ENCODE assay signal across 9 mouse cellular contexts in genomic region chr4:136834439-136834814, GRCm38 (mm10). TPM values are rescaled to one million over a fixed set of nuclear protein-coding genes. Genes with fewer than 3 reads are reported as not detected.
DNase-seq lines count a peak whose midpoint lies in the region; ATAC-seq and TF ChIP-seq lines count a peak whose summit lies in the region.
"Had no signal": no experiment of that assay in that cellular context is flagged by ENCODE, and none has a peak within 500 bp of the region (broad histone marks: within the 10 kb centered on the region; RNA-seq: fewer than 3 reads in every experiment).

No protein-coding gene starts in this region.

- peaks cover 64% of the 10 kb centered on the region for H3K4me1 ChIP-seq in heart, embryonic 10.5 days
- peaks cover 73% of the 10 kb centered on the region for H3K4me1 ChIP-seq in E14TG2a.4 (replicated peaks; ENCODE audit: low read depth, low read length)
- peaks cover 84% of the 10 kb centered on the region for H3K4me1 ChIP-seq in forebrain, embryonic 13.5 days
- peaks cover 13% of the 10 kb centered on the region for H3K4me1 ChIP-seq in liver, embryonic 15.5 days (replicated peaks)

- H3K9me3 ChIP-seq in heart, embryonic 10.5 days, result no peaks in the 10 kb centered on the region
- no peaks in the 10 kb centered on the region for H3K9me3 ChIP-seq in E14TG2a.4 (ENCODE audit: low read length)
- no peaks in the 10 kb centered on the region for H3K9me3 ChIP-seq in forebrain, embryonic 13.5 days (replicated peaks)
- H3K9me3 ChIP-seq in liver, embryonic 15.5 days (replicated peaks), result no peaks in the 10 kb centered on the region

- H3K27me3 ChIP-seq in heart, embryonic 10.5 days (ENCODE audit: insufficient read depth, poor library complexity, severe bottlenecking), result peaks cover 93% of the 10 kb centered on the region
- H3K27me3 ChIP-seq in E14TG2a.4 (ENCODE audit: insufficient read depth, low read length), result peaks cover 73% of the 10 kb centered on the region
- no peaks in the 10 kb centered on the region for H3K27me3 ChIP-seq in forebrain, embryonic 13.5 days
- peaks cover 96% of the 10 kb centered on the region for H3K27me3 ChIP-seq in liver, embryonic 15.5 days

- whole genome bisulfite sequencing in heart, embryonic 10.5 days, result 11% methylated on average over 12 of the region's 12 CpGs
- WGBS in forebrain, embryonic 13.5 days, result 5% methylated on average over 12 of the region's 12 CpGs
- WGBS in liver, embryonic 15.5 days (ENCODE audit: insufficient replicate concordance), result 7% methylated on average over 12 of the region's 12 CpGs

- no peak overlapping the region for H3K27ac ChIP-seq in heart, embryonic 10.5 days
- peak overlapping the region; percentile 100 for H3K27ac ChIP-seq in forebrain, embryonic 13.5 days
- no peak overlapping the region for H3K27ac ChIP-seq in liver, embryonic 15.5 days (replicated peaks)

- TF ChIP-seq CTCF in E14TG2a.4 (conservative IDR thresholded peaks at IDR 0.05; ENCODE audit: low read length), result no peak

- no peak for DNase-seq in heart, embryonic 10.5 days (ENCODE audit: low spot score)
- no peak for DNase-seq in heart, postnatal 14 days
- no peak for DNase-seq in left cerebral cortex, postnatal 14 days (ENCODE audit: low spot score in 2 of 2)
- DNase-seq in adrenal gland, adult (ENCODE audit: inconsistent age in 2 of 2, low spot score in 1 of 2), result no peak

- no peak for ATAC-seq in forebrain, embryonic 13.5 days
- no peak for ATAC-seq in liver, embryonic 15.5 days (ENCODE audit: insufficient read depth)
- ATAC-seq in erythroblast, adult 5-6 weeks (replicated peaks; ENCODE audit: low FRiP score, poor library complexity, severe bottlenecking), result no peak

- H3K9ac ChIP-seq in forebrain, embryonic 13.5 days, result peak overlapping the region; percentile 97
- H3K9ac ChIP-seq in liver, embryonic 15.5 days, result no peak overlapping the region

- intact Hi-C loops in heart, postnatal 14 days (cut with DNase I), result no loop called here
- intact Hi-C loops in left cerebral cortex, postnatal 14 days (cut with DNase I), result loop anchor here (5.0 kb wide), 1 partner anchor 47 kb away; no protein-coding TSS in a partner anchor

- no peaks in the 10 kb centered on the region for H3K36me3 ChIP-seq in heart, embryonic 10.5 days
- H3K36me3 ChIP-seq in E14TG2a.4 (ENCODE audit: insufficient read depth, low read length), result no peaks in the 10 kb centered on the region
- H3K36me3 ChIP-seq in forebrain, embryonic 13.5 days (ENCODE audit: poor library complexity, severe bottlenecking), result no peaks in the 10 kb centered on the region
- H3K36me3 ChIP-seq in liver, embryonic 15.5 days (replicated peaks), result no peaks in the 10 kb centered on the region

- peak overlapping the region; percentile 85 for H3K4me3 ChIP-seq in heart, embryonic 10.5 days
- H3K4me3 ChIP-seq in E14TG2a.4 (replicated peaks; ENCODE audit: low read length), result peak overlapping the region; percentile 87
- H3K4me3 ChIP-seq in forebrain, embryonic 13.5 days, result peak overlapping the region; percentile 74
- H3K4me3 ChIP-seq in liver, embryonic 15.5 days (replicated peaks), result no peak overlapping the region

- H3K4me2 ChIP-seq in forebrain, embryonic 13.5 days, result peak overlapping the region; percentile 94
- H3K4me2 ChIP-seq in liver, embryonic 15.5 days, result peak overlapping the region; percentile 69; the same call in 1 of the 2 replicates

RNA-seq across cellular contexts. Expression of gene Ephb2, which starts 1.4 kb away (rescaled TPM):
- 2.6 and 4.2 TPM in 2 replicates for polyA plus RNA-seq in heart, embryonic 10.5 days (2016; fragmentation: Nextera tagmentation; extraction: Ambion mirVana)
- total RNA-seq in heart, postnatal 14 days (2021), result 1 to 10 TPM in 1 of 2 experiments, under 1 TPM in 1; 0.81 to 1.1 TPM
- 10.7 and 12.7 TPM in 2 replicates for polyA plus RNA-seq in forebrain, embryonic 13.5 days (2015; fragmentation: Nextera tagmentation; extraction: Ambion mirVana)
- 0.23 and 0.28 TPM in 2 replicates for polyA plus RNA-seq in liver, embryonic 15.5 days (2015; fragmentation: Nextera tagmentation; extraction: Ambion mirVana)
- not detected in 2 replicates for total RNA-seq in erythroblast, adult 5-6 weeks (2015; ENCODE audit: low replicate concordance)
- total RNA-seq in erythroblast, adult 5-6 weeks (2017; ENCODE audit: low replicate concordance), result 0.09 and 1.4 TPM in 2 replicates
- total RNA-seq in left cerebral cortex, postnatal 14 days (2021), result 10 to 100 TPM; 31.6 to 32.7 TPM

RNA-seq across cellular contexts. Expression of gene C1qb, which starts 51.6 kb away (rescaled TPM):
- 4.5 and 13.4 TPM in 2 replicates for polyA plus RNA-seq in heart, embryonic 10.5 days (2016; fragmentation: Nextera tagmentation; extraction: Ambion mirVana)
- 10 to 100 TPM; 41.6 to 44.7 TPM for total RNA-seq in heart, postnatal 14 days (2021)
- 19.1 and 20.4 TPM in 2 replicates for polyA plus RNA-seq in forebrain, embryonic 13.5 days (2015; fragmentation: Nextera tagmentation; extraction: Ambion mirVana)
- 109 and 134 TPM in 2 replicates for polyA plus RNA-seq in liver, embryonic 15.5 days (2015; fragmentation: Nextera tagmentation; extraction: Ambion mirVana)
- total RNA-seq in erythroblast, adult 5-6 weeks (2015; ENCODE audit: low replicate concordance), result 65.4 and 84.5 TPM in 2 replicates
- total RNA-seq in erythroblast, adult 5-6 weeks (2017; ENCODE audit: low replicate concordance), result 20.3 and 29.7 TPM in 2 replicates
- 10 to 100 TPM; 36.1 to 43.9 TPM for total RNA-seq in left cerebral cortex, postnatal 14 days (2021)
- total RNA-seq: CH12.LX had no signal

RNA-seq across cellular contexts. Expression of gene C1qc, which starts 58.4 kb away (rescaled TPM):
- polyA plus RNA-seq in heart, embryonic 10.5 days (2016; fragmentation: Nextera tagmentation; extraction: Ambion mirVana), result 1.3 and 4.7 TPM in 2 replicates
- 10 to 100 TPM; 34.9 to 36.4 TPM for total RNA-seq in heart, postnatal 14 days (2021)
- polyA plus RNA-seq in forebrain, embryonic 13.5 days (2015; fragmentation: Nextera tagmentation; extraction: Ambion mirVana), result 8.0 and 8.3 TPM in 2 replicates
- 59.0 and 70.3 TPM in 2 replicates for polyA plus RNA-seq in liver, embryonic 15.5 days (2015; fragmentation: Nextera tagmentation; extraction: Ambion mirVana)
- total RNA-seq in erythroblast, adult 5-6 weeks (2015; ENCODE audit: low replicate concordance), result 27.1 and 31.3 TPM in 2 replicates
- 26.6 and 32.5 TPM in 2 replicates for total RNA-seq in erythroblast, adult 5-6 weeks (2017; ENCODE audit: low replicate concordance)
- 10 to 100 TPM; 39.4 to 40.1 TPM for total RNA-seq in left cerebral cortex, postnatal 14 days (2021)
- total RNA-seq: CH12.LX had no signal

Comparison
In these comparisons a context has a peak if more than half of its experiments do, and no peak if none do; other contexts are left out.
1. RNA of gene Ephb2, which starts 1.4 kb away (total RNA-seq): 31.6 to 32.7 TPM in left cerebral cortex, postnatal 14 days; 0.81 to 1.1 TPM in heart, postnatal 14 days and 0.09 to 1.4 TPM in erythroblast, adult 5-6 weeks; every median in the first group is over 10 times any median in the second.